Mouse (Mus musculus): Measurements from ENCODE around the gene Trappc3.
A peak's percentile ranks its signal among the peaks of the same experiment; 100 is the strongest.

The Trappc3 gene

GRCm38 (mm10) chr4:126283582-126283981, 21.5 kb downstream of the Trappc3 start:
- no peak for DNase-seq

- DNase-seq = no peak
Observed at GRCm38 (mm10) chr4:126286492-126286891, 24.4 kb downstream of the Trappc3 start, which contains the start of gene Col8a2. TSS of gene Col8a2 (plus strand) at chr4:126286793.

- no peak for DNase-seq
Observed at GRCm38 (mm10) chr4:126287302-126287995, 25.3 kb downstream of the Trappc3 start.

- no peak for DNase-seq
Observed at GRCm38 (mm10) chr4:126288085-126288666, 26.1 kb downstream of the Trappc3 start.

- DNase-seq = no peak
Observed at GRCm38 (mm10) chr4:126290314-126290713, 28.2 kb downstream of the Trappc3 start.

- DNase-seq = no peak
Observed at GRCm38 (mm10) chr4:126291196-126291595, 29.1 kb downstream of the Trappc3 start.

GRCm38 (mm10) chr4:126295152-126295551, 33.0 kb downstream of the Trappc3 start:
- DNase-seq = no peak

- no peak for DNase-seq
Observed at GRCm38 (mm10) chr4:126295937-126296336, 33.8 kb downstream of the Trappc3 start.

GRCm38 (mm10) chr4:126296617-126297101, 34.5 kb downstream of the Trappc3 start:
- DNase-seq = peak; percentile 66

- DNase-seq = no peak
Observed at GRCm38 (mm10) chr4:126300916-126301583, 38.9 kb downstream of the Trappc3 start.

GRCm38 (mm10) chr4:126301584-126302309, 39.6 kb downstream of the Trappc3 start:
- peak; percentile 50 for DNase-seq

- no peak for DNase-seq
Observed at GRCm38 (mm10) chr4:126303877-126304276, 41.8 kb downstream of the Trappc3 start.

GRCm38 (mm10) chr4:126305428-126305827, 43.3 kb downstream of the Trappc3 start:
- no peak for DNase-seq

- no peak for DNase-seq
Observed at GRCm38 (mm10) chr4:126306058-126306457, 43.9 kb downstream of the Trappc3 start.

GRCm38 (mm10) chr4:126306827-126307226, 44.7 kb downstream of the Trappc3 start:
- DNase-seq = no peak

GRCm38 (mm10) chr4:126309211-126309921, 47.2 kb downstream of the Trappc3 start:
- DNase-seq = no peak

GRCm38 (mm10) chr4:126309922-126310309, 47.8 kb downstream of the Trappc3 start:
- peak; percentile 91 for DNase-seq

- no peak for DNase-seq
Observed at GRCm38 (mm10) chr4:126310344-126310743, 48.2 kb downstream of the Trappc3 start.

- no peak for DNase-seq
Observed at GRCm38 (mm10) chr4:126311566-126312200, 49.6 kb downstream of the Trappc3 start.

GRCm38 (mm10) chr4:126313202-126313601, 51.1 kb downstream of the Trappc3 start:
- no peak for DNase-seq

- no peak for DNase-seq
Observed at GRCm38 (mm10) chr4:126314393-126314792, 52.3 kb downstream of the Trappc3 start.

- no peak for DNase-seq
Observed at GRCm38 (mm10) chr4:126315931-126316330, 53.8 kb downstream of the Trappc3 start.

All from cerebellum, adult 11 months (tissue).